Mouse (Mus musculus): ENCODE data around the gene Fbxl20.

Fbxl20 gene

GRCm38 (mm10) chr11:98149786-98150624, at the start of gene Fbxl20:
TSS of gene Fbxl20 (minus strand) at chr11:98150403.
- no peak for TF ChIP-seq GATA4 (IDR thresholded peaks at IDR 0.05; ENCODE audit: insufficient replicate concordance, low read length)

GRCm38 (mm10) chr11:98192901-98193805, 43.0 kb upstream of the Fbxl20 start, which contains the start of gene Med1:
TSS of gene Med1 (minus strand) at chr11:98193293.
- no peak for TF ChIP-seq GATA4 (IDR thresholded peaks at IDR 0.05; ENCODE audit: insufficient replicate concordance, low read length)

GRCm38 (mm10) chr11:98190820-98191219, 40.6 kb upstream of the Fbxl20 start:
- no peak for TF ChIP-seq GATA4 (IDR thresholded peaks at IDR 0.05; ENCODE audit: insufficient replicate concordance, low read length)

- TF ChIP-seq GATA4 (IDR thresholded peaks at IDR 0.05; ENCODE audit: insufficient replicate concordance, low read length) = no peak
Observed at GRCm38 (mm10) chr11:98187640-98188395, 37.6 kb upstream of the Fbxl20 start.

- no peak for TF ChIP-seq GATA4 (IDR thresholded peaks at IDR 0.05; ENCODE audit: insufficient replicate concordance, low read length)
Observed at GRCm38 (mm10) chr11:98168400-98168799, 18.2 kb upstream of the Fbxl20 start.

GRCm38 (mm10) chr11:98155094-98155493, 4.9 kb upstream of the Fbxl20 start:
- TF ChIP-seq GATA4 (IDR thresholded peaks at IDR 0.05; ENCODE audit: insufficient replicate concordance, low read length) = no peak

- TF ChIP-seq GATA4 (IDR thresholded peaks at IDR 0.05; ENCODE audit: insufficient replicate concordance, low read length) = no peak
Observed at GRCm38 (mm10) chr11:98150625-98151156, 488 bp upstream of the Fbxl20 start.

GRCm38 (mm10) chr11:98149304-98149750, 876 bp downstream of the Fbxl20 start:
- peak; percentile 30; the same call in 1 of the 2 replicates for TF ChIP-seq GATA4 (IDR thresholded peaks at IDR 0.05; ENCODE audit: insufficient replicate concordance, low read length)

GRCm38 (mm10) chr11:98148551-98149301, 1.5 kb downstream of the Fbxl20 start:
- TF ChIP-seq GATA4 (IDR thresholded peaks at IDR 0.05; ENCODE audit: insufficient replicate concordance, low read length) = no peak

- no peak for TF ChIP-seq GATA4 (IDR thresholded peaks at IDR 0.05; ENCODE audit: insufficient replicate concordance, low read length)
Observed at GRCm38 (mm10) chr11:98145856-98146255, 4.3 kb downstream of the Fbxl20 start.

- no peak for TF ChIP-seq GATA4 (IDR thresholded peaks at IDR 0.05; ENCODE audit: insufficient replicate concordance, low read length)
Observed at GRCm38 (mm10) chr11:98142545-98142944, 7.7 kb downstream of the Fbxl20 start.

- no peak for TF ChIP-seq GATA4 (IDR thresholded peaks at IDR 0.05; ENCODE audit: insufficient replicate concordance, low read length)
Observed at GRCm38 (mm10) chr11:98138894-98139293, 11.3 kb downstream of the Fbxl20 start.

GRCm38 (mm10) chr11:98137836-98138235, 12.4 kb downstream of the Fbxl20 start:
- no peak for TF ChIP-seq GATA4 (IDR thresholded peaks at IDR 0.05; ENCODE audit: insufficient replicate concordance, low read length)

GRCm38 (mm10) chr11:98134951-98135350, 15.3 kb downstream of the Fbxl20 start:
- TF ChIP-seq GATA4 (IDR thresholded peaks at IDR 0.05; ENCODE audit: insufficient replicate concordance, low read length) = no peak

Measured in liver, adult (tissue).